Mouse (Mus musculus): ENCODE results near the gene Adap1.
A peak's percentile ranks its signal among the peaks of the same experiment; 100 is the strongest.
"Not testable (repeated sequence)": the region's sequence is repeated elsewhere in the genome, so short reads cannot be mapped to it uniquely, and the experiment has no call there.

The Adap1 gene

DNA sequence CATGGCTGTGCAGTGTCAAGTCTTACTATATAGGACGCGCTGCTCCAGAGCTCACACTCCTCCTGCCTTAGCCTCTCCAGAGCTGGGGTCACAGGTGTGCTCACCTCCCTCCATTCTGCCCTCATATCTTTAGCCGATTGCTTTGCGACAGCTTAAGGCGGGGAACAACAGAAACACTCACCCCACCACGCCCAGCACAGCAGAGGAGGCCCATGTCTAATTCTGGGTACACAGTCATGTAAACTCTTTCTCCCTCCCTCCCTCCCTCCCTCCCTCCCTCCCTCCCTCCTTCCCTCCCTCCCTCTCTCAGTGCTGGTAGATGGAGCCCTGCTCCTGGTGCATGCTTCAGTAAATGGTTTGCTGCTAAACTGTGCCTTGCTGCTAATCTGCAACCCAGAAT lies 24.3 kb upstream of the Adap1 start:
- DNase-seq: no peak

DNA sequence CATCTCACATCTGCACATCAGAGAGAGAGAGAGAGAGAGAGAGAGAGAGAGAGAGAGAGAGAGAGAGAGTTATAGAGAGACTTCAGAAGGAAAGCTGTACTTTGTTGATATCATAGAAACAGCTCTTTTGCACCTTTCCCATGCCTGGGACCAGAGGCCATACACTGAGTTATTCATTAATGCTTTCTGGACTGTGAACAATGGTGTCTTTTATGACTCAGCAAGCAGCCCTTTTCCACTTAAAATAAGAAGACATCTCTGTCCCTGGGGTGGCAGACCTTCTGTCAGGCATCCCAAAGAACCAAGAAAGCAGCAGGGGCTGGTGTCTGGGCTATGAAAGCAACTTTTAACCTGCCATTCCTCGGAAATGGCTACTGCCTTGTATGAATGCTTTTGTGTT lies 21.8 kb upstream of the Adap1 start:
- DNase-seq: no peak

DNA sequence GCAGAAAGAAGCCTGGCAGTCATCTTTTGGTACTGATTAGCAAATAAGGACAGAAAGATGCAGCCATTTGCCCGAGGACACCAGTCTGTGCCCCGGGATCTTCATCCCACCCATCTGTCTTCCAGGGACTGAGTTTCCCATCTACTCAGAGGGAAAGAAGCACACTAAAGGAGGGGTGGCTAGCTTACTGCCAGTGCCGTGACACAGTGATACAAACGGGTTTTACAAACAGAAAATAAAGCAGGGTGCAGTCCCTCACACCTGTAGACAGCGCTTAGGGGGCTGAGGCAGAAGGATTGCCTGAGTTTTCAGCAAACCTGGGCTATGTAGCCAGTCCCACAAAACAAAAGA lies 19.9 kb upstream of the Adap1 start:
- no peak for DNase-seq

DNA sequence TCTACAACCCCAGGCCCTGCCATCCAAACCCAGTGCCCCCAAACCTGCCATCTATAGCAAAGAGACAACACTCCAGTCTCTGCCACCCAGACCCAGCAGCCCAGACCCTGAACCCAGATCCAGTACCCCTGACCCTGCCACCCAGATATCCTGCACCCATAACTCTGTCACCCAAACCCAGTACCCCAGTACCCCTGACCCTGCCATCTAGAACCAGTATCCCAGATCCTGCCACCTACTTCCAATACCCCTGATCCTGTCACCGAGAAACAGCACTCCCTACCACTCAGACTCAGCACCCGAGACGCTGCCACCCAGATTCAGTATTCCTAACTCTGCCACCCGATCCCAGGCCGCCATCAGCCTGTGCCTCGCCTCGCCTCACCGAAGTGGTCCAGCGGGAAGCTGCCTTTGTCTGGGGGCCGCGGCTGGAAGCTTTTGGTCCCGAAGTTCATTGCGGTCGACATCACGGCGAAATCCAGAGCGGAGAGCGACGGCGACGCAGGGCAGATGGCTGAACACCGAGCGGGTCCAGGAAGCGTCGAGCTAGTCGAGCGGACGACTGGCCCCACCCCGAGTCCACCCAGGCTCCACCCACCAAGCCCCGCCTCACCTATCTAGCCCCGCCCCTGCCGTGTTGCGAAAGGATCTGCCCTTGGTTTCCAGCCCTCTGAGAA lies 19.4 kb upstream of the Adap1 start:
- DNase-seq: peak; percentile 91

DNA sequence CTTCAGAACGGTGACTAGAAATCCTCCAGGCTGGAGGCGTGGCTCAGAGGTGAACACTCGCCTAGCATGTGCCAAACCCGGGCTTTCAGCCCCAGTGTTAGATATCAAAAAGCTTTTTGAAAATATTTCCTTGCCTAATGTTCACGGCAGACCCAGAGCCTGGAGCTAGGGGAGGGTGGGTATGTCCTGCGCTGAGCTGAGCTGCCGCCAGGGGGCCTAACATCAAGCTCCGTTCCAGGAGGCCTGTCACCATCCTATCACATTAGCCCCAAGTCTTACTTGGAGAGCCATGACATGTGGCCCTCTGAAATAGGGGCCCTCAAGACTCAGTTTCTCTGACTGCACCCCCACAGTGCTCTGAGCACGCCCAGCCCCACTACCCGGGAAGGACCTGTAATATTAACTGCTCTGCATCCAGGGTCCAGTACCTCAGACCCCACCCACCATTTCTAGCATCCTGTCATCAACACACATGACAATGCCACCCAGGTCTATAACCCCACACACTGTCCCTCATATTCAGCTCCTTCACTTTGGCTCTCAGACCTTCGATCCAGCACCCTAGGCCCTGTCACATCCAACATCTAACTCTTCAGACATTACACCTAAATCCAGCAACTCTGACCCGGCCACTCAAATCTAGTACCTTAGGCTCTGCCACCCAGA lies 18.7 kb upstream of the Adap1 start:
- DNase-seq: peak; percentile 70

DNA sequence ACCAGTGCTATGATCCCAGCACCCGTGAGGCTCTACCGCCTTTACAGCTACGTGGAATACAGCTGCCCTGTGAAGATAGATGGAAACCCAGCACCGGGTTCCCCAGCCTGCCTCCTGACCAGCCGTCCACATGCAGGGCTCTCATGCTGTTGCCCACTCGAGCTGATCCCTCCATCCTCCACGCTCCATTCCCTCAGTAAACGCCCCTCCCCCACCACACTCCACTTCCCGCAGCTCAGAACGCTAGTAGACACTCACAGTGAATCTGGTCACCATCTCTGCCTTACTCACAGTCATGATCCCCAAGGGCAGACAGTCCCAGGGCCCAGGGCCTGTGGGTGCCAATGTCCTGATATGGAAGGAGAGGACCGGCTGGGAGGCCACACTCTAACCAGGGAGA lies 13.5 kb upstream of the Adap1 start:
- no peak for DNase-seq

DNA sequence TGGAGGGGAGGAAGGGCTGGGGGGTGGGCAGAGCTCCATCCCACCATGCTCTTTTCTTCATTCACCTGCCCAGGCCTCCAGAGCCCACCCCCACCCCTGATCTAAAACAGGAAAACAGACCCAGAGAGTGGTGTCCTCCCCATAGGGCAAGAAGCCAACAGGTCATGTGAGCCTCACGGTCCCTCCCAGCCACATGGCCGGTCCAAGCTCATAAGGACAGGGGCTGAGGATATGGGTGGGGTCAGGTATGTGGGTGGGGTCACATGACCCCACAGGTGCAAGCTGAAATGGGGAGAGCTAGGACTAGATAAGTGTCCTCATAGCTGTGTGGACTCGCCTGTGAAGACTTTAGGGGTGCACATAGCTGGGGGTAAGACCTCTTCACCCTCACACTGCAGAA lies 13.0 kb upstream of the Adap1 start:
- no peak for DNase-seq

DNA sequence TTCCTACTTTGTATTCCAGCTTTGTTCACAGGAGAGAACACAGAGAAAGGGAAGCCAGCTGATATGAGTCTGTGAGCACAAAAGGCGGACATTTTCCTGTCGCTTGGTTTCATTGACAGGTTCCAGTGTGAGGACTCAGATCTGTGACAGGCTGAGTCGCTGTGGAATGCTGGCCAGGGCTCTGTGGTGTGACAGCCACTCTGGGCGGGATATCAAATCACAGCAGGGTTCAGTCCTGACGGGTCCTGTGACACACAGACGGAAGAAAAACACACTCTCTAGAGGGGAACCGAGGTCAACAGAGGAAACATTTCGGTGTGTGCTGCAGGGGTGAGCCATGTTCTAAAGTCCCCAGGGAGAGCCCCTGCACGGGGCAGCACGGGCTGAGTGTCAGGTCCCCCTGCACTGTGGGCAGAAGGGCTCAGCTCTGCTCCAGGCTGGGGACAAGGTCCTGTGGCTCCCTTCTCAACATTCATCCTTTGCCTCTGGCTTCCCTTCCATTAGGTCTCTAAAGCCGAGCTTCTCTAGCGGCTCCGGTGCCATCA lies 12.5 kb upstream of the Adap1 start:
- peak; percentile 86 for DNase-seq

DNA sequence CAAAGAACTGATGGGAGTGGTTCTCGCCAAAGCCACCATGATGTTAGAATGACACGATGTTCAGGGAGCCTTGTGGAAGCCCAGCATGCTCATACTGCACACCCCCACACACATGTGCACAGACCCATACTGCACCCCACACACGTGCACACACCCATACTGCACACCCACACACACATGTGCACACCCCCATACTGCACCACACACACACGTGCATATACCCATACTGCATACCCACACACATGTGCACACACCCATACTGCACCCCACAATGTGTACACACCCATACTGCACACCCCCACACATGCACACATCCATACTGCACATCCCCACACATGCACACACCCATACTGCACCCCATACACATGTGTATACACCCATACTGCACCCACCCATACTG lies 10.2 kb upstream of the Adap1 start:
- DNase-seq: no peak

DNA sequence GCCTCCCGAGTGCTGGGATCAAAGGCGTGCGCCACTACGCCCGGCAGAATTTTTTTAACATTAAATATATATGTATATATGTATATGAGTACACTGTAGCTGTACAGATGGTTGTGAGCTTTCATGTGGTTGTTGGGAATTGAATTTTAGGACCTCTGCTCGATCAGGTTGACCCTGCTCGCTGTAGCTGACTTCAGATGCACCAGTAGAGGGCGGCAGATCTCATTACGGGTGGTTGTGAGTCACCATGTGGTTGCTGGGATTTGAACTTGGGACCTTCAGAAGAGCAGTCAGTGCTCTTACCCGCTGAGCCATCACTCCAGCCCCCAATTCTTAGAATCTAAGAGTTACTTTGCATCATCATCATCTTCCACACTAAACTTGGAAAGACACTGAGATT lies 9.0 kb upstream of the Adap1 start:
- not testable (repeated sequence) for DNase-seq

DNA sequence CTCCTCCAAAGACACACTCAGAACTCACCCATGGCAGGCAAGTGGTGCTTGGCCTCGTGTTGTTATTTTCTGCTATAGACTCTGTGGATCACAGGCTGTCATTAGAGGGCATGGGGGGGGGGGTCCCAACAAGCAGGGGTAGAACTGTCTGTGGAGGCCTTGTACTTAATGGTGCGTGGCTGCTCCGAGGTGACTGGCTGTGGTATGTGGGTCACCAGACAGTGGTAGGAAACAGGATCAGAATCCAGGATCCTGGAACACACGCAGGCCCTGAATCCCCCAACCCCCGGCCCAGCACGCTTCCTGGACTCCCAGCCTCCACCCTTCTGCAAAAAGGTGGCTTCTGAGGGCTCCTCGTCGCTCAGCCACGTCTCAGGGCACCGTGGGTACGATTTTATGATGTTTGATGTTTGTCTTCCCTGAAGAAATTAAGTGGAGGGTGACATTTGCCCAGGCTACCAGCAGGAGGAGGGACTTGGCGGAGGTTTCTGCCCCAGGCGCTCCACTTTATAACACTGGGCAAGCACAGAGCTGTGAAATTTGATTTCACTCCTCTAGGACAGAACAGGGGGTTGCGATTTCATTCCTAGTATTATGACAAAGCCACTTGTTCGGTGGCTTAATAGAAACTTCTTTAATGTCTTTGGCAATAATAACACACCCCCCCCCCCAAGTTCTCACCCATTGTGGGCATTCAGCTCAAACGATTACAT lies 8.0 kb upstream of the Adap1 start:
- DNase-seq: no peak

DNA sequence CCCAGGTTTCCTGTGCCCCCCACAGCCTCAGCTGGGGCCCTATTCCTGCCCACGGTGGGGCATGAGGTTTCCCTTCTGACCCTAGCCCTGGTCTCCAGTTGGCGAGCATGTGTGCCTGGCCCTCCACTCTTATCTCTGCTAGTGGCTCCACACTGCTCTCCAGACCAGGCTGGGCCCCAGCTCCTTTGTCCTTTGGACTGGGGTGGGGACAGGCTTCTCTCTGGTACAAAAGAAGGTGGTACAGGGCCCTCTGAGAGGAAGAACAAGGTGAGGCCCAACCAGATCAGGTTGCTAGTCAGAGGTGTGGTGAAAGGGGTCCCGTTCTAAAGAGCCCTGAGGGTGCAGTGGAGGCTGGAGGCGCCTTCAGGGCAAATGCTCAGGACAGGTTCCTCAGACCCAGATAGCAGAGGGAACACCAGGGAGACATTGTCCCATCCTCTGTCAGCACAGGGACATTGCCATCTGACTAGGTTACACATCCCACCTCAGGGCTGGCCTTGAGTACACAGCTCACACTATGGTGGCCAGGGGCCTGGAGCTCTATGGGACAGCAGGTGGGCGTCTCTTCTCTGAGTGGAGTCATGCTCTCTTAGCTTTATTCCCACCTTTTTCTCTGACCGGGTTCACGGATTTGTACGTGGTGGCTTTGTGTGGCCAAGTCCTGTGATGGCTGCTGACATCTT lies 7.3 kb upstream of the Adap1 start:
- DNase-seq: no peak

DNA sequence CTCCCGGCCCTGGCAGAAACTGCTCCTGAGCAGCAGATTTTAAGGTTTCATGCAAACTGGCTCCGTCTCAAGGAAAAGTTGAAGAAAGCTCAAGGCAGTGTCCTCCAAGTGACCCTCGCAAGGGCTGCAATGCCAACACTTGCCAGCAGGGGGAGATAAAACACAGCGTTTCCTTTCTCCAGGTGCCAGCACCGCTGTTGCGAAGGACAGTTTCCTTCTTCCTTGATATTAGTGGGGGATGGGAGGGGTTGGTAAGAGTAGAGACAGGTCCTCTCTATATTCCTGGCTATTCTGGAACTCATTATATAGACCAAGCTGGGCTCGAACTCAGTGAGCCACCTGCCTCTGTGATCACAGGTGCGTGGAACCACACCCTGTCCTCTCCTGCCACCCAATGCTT lies 6.3 kb upstream of the Adap1 start:
- peak; percentile 86 for DNase-seq

DNA sequence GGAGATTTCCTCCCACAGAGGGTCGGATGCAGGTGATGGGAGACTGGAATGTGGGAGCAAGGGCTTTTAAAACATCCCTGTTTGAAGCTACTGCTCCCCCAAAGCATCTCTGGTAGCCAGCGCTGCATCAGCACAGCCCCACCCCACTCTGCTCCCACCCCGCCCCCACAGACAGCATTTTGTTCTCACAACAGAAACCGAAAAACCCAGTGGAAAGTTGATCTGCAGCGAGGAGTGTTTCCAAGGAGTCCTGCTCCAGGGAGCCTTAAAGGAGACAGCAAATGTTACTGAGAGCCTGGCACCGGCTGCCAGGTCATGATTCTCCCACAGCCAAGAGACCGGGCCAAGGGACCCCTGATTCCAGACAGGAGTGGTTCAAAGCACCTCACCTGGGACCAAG lies 5.3 kb upstream of the Adap1 start:
- DNase-seq: no peak

DNA sequence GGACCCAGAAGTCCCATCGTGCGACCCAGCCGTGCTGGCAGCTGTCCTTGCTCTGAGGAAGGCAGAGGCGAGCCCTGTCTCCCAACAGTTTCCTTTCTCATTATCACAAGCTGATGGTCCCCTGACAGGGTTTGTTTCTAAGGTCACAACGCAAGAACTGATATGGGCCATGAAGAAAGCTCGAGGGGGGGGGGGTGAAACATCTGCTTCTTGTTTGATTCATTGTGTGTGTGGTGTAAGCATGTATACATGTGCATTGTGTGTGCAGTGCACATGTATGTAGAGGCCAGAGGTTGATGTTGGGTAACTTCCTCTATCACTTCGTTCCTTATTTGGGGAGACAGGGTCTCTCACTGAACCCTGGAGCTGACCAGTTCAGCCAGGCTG lies 2.2 kb upstream of the Adap1 start:
- no peak for DNase-seq

DNA sequence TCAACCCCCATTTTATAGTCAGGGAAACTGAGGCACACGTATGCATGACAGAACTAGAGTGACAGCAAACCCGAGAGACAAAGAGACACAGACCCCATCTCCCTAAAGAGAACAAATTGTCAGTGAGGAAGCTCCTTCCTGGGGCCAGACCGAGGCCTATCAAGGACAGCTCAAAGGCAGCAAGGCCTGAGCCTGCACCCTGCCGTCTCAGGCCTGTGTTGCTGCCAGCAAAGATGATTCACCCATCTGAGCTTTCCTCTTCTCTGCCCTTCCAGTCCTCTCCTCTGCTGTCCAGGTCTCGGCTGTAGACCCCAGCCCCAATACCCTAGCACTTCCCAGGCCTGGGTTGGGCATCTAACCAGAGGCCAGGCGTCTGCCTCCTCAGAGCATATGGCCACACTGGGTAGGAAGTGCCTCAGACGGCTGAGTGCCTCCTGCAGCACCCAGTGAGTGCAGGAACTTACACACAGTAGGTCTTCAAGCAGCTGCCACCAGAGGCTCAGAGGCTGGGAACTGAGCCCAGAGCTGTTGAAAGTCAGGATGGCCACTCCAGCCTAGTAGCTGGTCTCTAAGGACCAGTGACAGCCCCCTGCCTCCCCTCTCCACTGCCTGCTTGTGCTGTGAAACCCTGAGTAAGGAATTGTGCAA lies 1.7 kb upstream of the Adap1 start:
- no peak for DNase-seq

DNA sequence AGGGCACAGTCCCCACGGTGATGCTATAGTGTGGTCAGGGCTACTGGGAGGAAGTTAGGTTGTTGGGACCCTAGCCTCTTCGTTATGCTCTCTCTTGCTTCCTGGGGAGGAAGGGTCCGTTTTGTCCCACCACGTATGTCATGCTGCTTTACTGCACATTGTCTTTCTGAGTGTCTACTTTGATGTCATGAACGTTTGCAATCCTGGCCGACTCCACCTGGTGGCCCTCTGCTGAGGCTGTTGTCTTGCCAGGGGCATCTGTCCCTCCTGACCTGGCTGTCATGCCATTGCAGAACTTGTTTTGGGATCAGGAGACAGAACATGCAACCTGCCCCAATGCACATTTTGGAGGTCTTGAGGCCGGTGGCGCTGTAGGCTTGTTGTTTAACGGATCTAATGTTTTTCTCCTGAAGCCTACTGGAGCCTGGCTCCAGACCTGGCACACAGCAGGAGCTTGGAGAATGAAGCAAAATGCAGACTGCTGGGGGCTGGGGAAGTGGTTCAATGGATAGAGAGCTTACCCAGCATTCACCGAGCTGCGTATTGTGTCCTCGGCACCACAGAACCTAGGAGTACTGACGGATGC lies 782 bp upstream of the Adap1 start:
- DNase-seq: no peak

DNA sequence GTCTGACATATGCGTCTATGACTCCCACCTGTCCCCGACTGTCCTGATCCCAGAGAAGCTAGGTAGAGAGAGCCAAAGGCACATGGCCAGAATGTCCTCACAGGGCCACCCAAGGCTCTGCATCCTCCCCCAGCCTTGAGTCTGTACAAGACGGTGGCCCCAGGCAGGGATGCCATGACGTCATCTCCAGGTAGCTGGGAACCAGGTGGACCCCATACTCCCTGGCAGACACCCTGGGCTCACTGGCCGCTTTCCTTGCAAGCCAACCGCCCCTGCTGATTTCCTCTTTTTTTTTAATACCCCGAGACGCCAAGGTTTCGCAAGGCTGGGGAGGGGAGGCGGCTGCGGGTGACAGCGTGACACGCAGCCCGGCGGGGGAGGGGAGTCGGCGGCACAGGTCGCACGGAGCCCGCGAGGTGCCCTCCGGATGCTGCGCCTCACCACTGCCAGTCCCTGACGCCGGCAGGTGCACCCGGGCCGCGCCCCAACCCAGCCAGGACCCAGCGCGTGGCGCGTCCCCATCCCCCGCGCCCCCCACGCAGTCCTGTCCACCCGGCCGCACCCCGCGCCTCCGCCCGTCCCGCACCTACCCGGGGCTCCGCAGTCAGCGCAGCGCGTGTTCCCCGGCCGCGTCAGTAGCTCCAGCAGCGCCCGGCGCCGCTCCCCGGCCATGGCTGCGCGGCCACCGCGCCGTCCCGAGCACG lies 579 bp downstream of the Adap1 start:
- DNase-seq: peak; percentile 78

DNA sequence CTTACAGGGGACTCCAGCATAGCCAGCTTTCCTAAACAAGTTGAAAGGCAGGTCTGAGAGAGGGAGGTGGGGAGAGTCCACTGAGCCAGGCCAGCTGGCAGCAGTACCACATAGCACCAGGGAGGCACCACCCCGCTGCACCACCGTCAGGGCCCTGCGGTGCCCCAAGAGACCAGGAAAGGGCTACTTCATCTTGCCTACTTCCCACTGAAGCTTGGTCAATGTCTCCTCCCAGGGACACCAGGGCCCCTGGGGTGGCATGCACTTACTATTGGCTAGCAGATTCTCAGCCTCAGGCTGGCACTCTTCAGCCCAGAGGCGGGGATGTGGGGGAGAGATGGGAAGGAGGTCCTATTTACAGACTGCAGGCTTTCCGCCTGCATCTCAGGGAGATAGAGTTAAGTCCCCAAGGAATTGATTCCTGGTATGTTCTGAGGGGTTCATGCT lies 1.4 kb downstream of the Adap1 start:
- peak; percentile 58 for DNase-seq

DNA sequence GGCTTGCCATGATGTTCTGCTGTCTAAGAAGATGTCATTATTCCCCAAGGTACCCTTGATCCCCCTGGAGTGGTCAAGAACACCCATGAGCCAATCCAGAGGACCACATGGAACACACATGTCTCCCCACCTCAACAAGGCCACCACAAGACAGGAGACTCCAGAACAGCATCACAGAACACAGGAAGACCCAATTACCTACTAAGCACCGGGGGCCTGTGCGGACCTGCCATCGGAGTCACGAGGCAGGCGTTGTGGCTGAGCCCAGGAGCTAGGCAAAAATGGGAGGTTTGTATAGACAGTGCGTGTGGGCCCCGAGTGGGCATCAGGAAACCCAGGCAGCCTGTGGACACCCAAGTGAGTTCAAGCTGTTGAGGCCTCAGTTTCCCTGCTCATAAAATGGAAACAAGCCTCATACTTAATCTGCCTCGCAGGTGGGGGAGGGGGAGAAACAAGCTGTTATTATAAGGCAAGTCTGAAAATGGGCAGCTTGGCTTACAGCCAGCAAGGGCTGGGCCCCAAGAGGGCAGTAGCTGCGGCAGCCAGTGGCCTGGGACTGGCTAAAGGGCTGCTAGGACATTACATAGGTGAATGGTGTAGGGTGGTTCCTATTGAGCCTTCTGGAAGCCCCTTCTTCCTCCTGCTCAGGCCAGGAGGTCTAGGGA lies 2.0 kb downstream of the Adap1 start:
- DNase-seq: peak; percentile 58

DNA sequence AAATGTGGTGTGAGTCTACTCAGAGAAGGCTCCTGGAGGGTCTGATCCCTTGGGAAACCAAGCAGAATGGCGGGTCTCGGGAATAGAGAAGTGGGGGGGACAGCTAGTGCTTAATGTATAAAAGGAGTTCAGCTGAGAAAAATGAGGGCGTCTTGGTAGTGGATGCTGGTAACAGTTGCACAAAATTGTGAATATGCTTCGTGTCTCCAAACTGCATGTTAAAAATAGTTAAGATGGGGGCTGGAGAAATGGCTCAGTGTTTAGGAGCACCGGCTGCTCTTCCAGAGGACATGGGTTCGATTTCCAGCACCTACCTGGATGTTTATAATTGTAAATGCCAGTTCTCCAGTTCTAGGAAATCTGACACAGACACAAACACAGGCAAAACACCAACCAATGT lies 4.1 kb downstream of the Adap1 start:
- DNase-seq: no peak

All from cerebellum, adult 8-10 months (tissue).